Mouse (Mus musculus) erythroblast, adult 5-6 weeks (primary cell): ENCODE measurements around the gene Ttc41. TPM values are rescaled to one million over a fixed set of nuclear protein-coding genes. Genes with fewer than 3 reads are reported as not detected.
A peak's percentile ranks its signal among the peaks of the same experiment; 100 is the strongest.
"Not testable (repeated sequence)": the region's sequence is repeated elsewhere in the genome, so short reads cannot be mapped to it uniquely, and the experiment has no call there.

Experiments
- ATAC-seq: replicated peaks from 2 replicates; pipeline ENCODE4 v1.8.0; 2016; ENCODE audit warnings: moderate number of reproducible peaks, mild to moderate bottlenecking, moderate TSS enrichment, inconsistent platforms; ENCODE audit not compliant: poor library complexity, low FRiP score, severe bottlenecking
- total RNA-seq, 2 experiments: library from RNA; stranded (forward) in 1 of 2; stranded (reverse) in 1 of 2; fragments of 150-400 nt in 1 of 2; fragments of 200-764, 138-1000 nt in 1 of 2; gene quantifications; 2 replicates each; pipeline versions ENCODE4 v1.2.3 to v1.2.4; 2015 to 2017; ENCODE audit warnings: low replicate concordance in 2 of 2

Ttc41 gene
- not detected in 2 replicates for total RNA-seq (2015; ENCODE audit: low replicate concordance)
- 0.26 and 0.42 TPM in 2 replicates for total RNA-seq (2017; ENCODE audit: low replicate concordance)

GRCm38 (mm10) chr10:86705318-86705921, at the start of gene Ttc41, which contains the start of gene Hsp90b1:
Ttc41 (plus strand) TSS chr10:86705811.
Hsp90b1 (minus strand) TSS chr10:86705509.
- ATAC-seq = peak; percentile 93

GRCm38 (mm10) chr10:86670550-86670949, 35.1 kb upstream of the Ttc41 start:
- ATAC-seq = not testable (repeated sequence)

- not testable (repeated sequence) for ATAC-seq
Measured at GRCm38 (mm10) chr10:86684797-86685178, 20.8 kb upstream of the Ttc41 start.

GRCm38 (mm10) chr10:86685179-86686016, 20.2 kb upstream of the Ttc41 start:
- peak; percentile 89 for ATAC-seq

- 0 out of 2 replicates have a peak, but pooled peaks have one; percentile 29 for ATAC-seq
Measured at GRCm38 (mm10) chr10:86686017-86686360, 19.6 kb upstream of the Ttc41 start.

GRCm38 (mm10) chr10:86700251-86700650, 5.4 kb upstream of the Ttc41 start:
- ATAC-seq = no peak

GRCm38 (mm10) chr10:86700973-86701372, 4.6 kb upstream of the Ttc41 start:
- ATAC-seq = no peak

GRCm38 (mm10) chr10:86702312-86702920, 3.2 kb upstream of the Ttc41 start:
- no peak for ATAC-seq

GRCm38 (mm10) chr10:86703375-86703774, 2.2 kb upstream of the Ttc41 start:
- no peak for ATAC-seq

GRCm38 (mm10) chr10:86704141-86704540, 1.5 kb upstream of the Ttc41 start:
- ATAC-seq = no peak

GRCm38 (mm10) chr10:86704589-86705191, 921 bp upstream of the Ttc41 start:
- ATAC-seq = peak; percentile 13; the same call in 1 of the 2 replicates

GRCm38 (mm10) chr10:86705922-86706752, 526 bp downstream of the Ttc41 start:
- ATAC-seq = peak; percentile 82

GRCm38 (mm10) chr10:86707134-86707533, 1.5 kb downstream of the Ttc41 start:
- ATAC-seq = no peak

GRCm38 (mm10) chr10:86712156-86712555, 6.5 kb downstream of the Ttc41 start:
- ATAC-seq = no peak

- no peak for ATAC-seq
Measured at GRCm38 (mm10) chr10:86727548-86727980, 22.0 kb downstream of the Ttc41 start.

- no peak for ATAC-seq
Measured at GRCm38 (mm10) chr10:86728176-86728575, 22.6 kb downstream of the Ttc41 start.

GRCm38 (mm10) chr10:86730823-86731499, 25.4 kb downstream of the Ttc41 start:
- peak; percentile 74 for ATAC-seq

GRCm38 (mm10) chr10:86731500-86731863, 25.9 kb downstream of the Ttc41 start:
- no peak for ATAC-seq

- no peak for ATAC-seq
Measured at GRCm38 (mm10) chr10:86735036-86735435, 29.4 kb downstream of the Ttc41 start.
